Mouse (Mus musculus) thymus, postnatal 10 days (tissue): ENCODE measurements around the gene Oxt.
"Not testable (repeated sequence)": the region's sequence is repeated elsewhere in the genome, so short reads cannot be mapped to it uniquely, and the experiment has no call there.

Experiments
- DNase-seq, 2 experiments: peaks; one replicate each; pipeline ENCODE4 v3.0.0; 2021; ENCODE audit warnings: low spot score in 2 of 2

The Oxt gene

GRCm38 (mm10) chr2:130575873-130576272 is at the start of gene Oxt:
Oxt (plus strand) TSS chr2:130576173.
- DNase-seq = no peak

- DNase-seq = no peak
Measured at GRCm38 (mm10) chr2:130528457-130528856, 47.5 kb upstream of the Oxt start.

- no peak for DNase-seq
Measured at GRCm38 (mm10) chr2:130529290-130529689, 46.7 kb upstream of the Oxt start.

- no peak for DNase-seq
Measured at GRCm38 (mm10) chr2:130529925-130530324, 46.0 kb upstream of the Oxt start.

GRCm38 (mm10) chr2:130532201-130532600 is 43.8 kb upstream of the Oxt start:
- DNase-seq = peak; percentile 38 to 48

GRCm38 (mm10) chr2:130535017-130535416 is 41.0 kb upstream of the Oxt start:
- no peak for DNase-seq

GRCm38 (mm10) chr2:130536890-130537289 is 39.1 kb upstream of the Oxt start:
- no peak for DNase-seq

GRCm38 (mm10) chr2:130538876-130539546 is 37.0 kb upstream of the Oxt start:
- peak; percentile 22 to 30 for DNase-seq

- peak; percentile 63 to 79 for DNase-seq
Measured at GRCm38 (mm10) chr2:130540266-130540665, 35.7 kb upstream of the Oxt start.

- no peak for DNase-seq
Measured at GRCm38 (mm10) chr2:130546957-130547356, 29.0 kb upstream of the Oxt start.

- no peak for DNase-seq
Measured at GRCm38 (mm10) chr2:130554841-130555240, 21.1 kb upstream of the Oxt start.

- DNase-seq = no peak
Measured at GRCm38 (mm10) chr2:130556292-130556691, 19.7 kb upstream of the Oxt start.

- no peak for DNase-seq
Measured at GRCm38 (mm10) chr2:130557462-130557861, 18.5 kb upstream of the Oxt start.

- no peak for DNase-seq
Measured at GRCm38 (mm10) chr2:130558015-130558414, 18.0 kb upstream of the Oxt start.

- DNase-seq = peak; percentile 87 to 90
Measured at GRCm38 (mm10) chr2:130563212-130564055, 12.5 kb upstream of the Oxt start, which contains the start of gene Mrps26. Mrps26 (plus strand) TSS chr2:130563742.

GRCm38 (mm10) chr2:130564063-130564462 is 11.9 kb upstream of the Oxt start:
- DNase-seq = peak in 1 of 2 experiments; percentile 30

GRCm38 (mm10) chr2:130564983-130565382 is 11.0 kb upstream of the Oxt start:
- DNase-seq = no peak

- DNase-seq = no peak
Measured at GRCm38 (mm10) chr2:130568921-130569320, 7.1 kb upstream of the Oxt start.

- DNase-seq = no peak
Measured at GRCm38 (mm10) chr2:130569926-130570325, 6.0 kb upstream of the Oxt start.

GRCm38 (mm10) chr2:130574960-130575359 is 1.0 kb upstream of the Oxt start:
- DNase-seq = no peak

GRCm38 (mm10) chr2:130576564-130576963 is 591 bp downstream of the Oxt start:
- DNase-seq = not testable (repeated sequence)

- no peak for DNase-seq
Measured at GRCm38 (mm10) chr2:130577021-130577420, 1.0 kb downstream of the Oxt start.

- peak; percentile 21 to 23 for DNase-seq
Measured at GRCm38 (mm10) chr2:130577632-130578031, 1.7 kb downstream of the Oxt start.
